Mouse (Mus musculus) large intestine, adult 2 months (tissue): Measurements from ENCODE around the gene Zrsr1. TPM values are rescaled to one million over a fixed set of nuclear protein-coding genes. Genes with fewer than 3 reads are reported as not detected.

Experiments
- DNase-seq: peaks from one replicate; pipeline ENCODE4 v3.0.0-alpha.2; 2012; ENCODE audit warnings: low read depth, low spot score
- WGBS: fragments of 180-500 bp; shearing (Covaris S2); methylation state at CpG from one replicate; pipeline ENCODE4 v1.1.7; 2018; 5-methylcytosine and 5-hydroxymethylcytosine counted together
- polyA plus RNA-seq: library from polyadenylated mRNA; depleted of rRNA; stranded (reverse); fragments of >200 nt; gene quantifications from 2 replicates; pipeline ENCODE4 v1.2.3, GENCODE M21; 2012; rRNA removed

Gene Zrsr1
- polyA plus RNA-seq, 1 experiment, result 1.4 TPM

- WGBS, result under 1% methylated on average over 22 of the region's 22 CpGs
These were observed 35.8 kb downstream of the Zrsr1 start, which contains the start of gene Fam161a for GRCm38 (mm10) chr11:23007481-23008180. Fam161a (plus strand) TSS chr11:23007531.

GRCm38 (mm10) chr11:23008181-23008823, 36.5 kb downstream of the Zrsr1 start:
- under 1% methylated on average over 40 of the region's 40 CpGs for WGBS
- DNase-seq, result peak; percentile 53

More at GRCm38 (mm10) chr11:23007481-23008180, 35.8 kb downstream of the Zrsr1 start, which contains the start of gene Fam161a:
- DNase-seq, result peak; percentile 90

GRCm38 (mm10) chr11:23008824-23009200, 37.0 kb downstream of the Zrsr1 start:
- 33% methylated on average over 4 of the region's 4 CpGs for WGBS
- DNase-seq, result no peak

- no peak for DNase-seq
- WGBS, result 72% methylated on average over 1 of the region's 1 CpGs
These were observed 41.3 kb downstream of the Zrsr1 start for GRCm38 (mm10) chr11:23013096-23013495.

GRCm38 (mm10) chr11:23013580-23014294, 41.9 kb downstream of the Zrsr1 start:
- 94% methylated on average over 4 of the region's 4 CpGs for WGBS
- no peak for DNase-seq

GRCm38 (mm10) chr11:23014996-23015395, 43.2 kb downstream of the Zrsr1 start:
- DNase-seq, result no peak
- 80% methylated on average over 6 of the region's 6 CpGs for WGBS

- 90% methylated on average over 4 of the region's 4 CpGs for WGBS
- DNase-seq, result no peak
These were observed 46.1 kb downstream of the Zrsr1 start for GRCm38 (mm10) chr11:23017943-23018342.

GRCm38 (mm10) chr11:23020116-23020770, 48.4 kb downstream of the Zrsr1 start:
- no peak for DNase-seq
- WGBS, result 75% methylated on average over 24 of the region's 24 CpGs

- 95% methylated on average over 14 of the region's 14 CpGs for WGBS
- no peak for DNase-seq
These were observed 49.0 kb downstream of the Zrsr1 start for GRCm38 (mm10) chr11:23020841-23021240.

- WGBS, result 78% methylated on average over 2 of the region's 2 CpGs
These were observed 51.4 kb downstream of the Zrsr1 start for GRCm38 (mm10) chr11:23023155-23023554.

GRCm38 (mm10) chr11:23024169-23024568, 52.4 kb downstream of the Zrsr1 start:
- WGBS, result 86% methylated on average over 3 of the region's 3 CpGs
- DNase-seq, result no peak

More at GRCm38 (mm10) chr11:23023155-23023554, 51.4 kb downstream of the Zrsr1 start:
- DNase-seq, result no peak

Other genes with a start within 250 kb of the Zrsr1 start
- gene B3gnt2, start 111.0 kb upstream of the Zrsr1 start, polyA plus RNA-seq, result 8.8 and 10.4 TPM in 2 replicates
- gene Gm28048, start 10.1 kb downstream of the Zrsr1 start, polyA plus RNA-seq, result 1.3 and 2.3 TPM in 2 replicates
- gene Commd1, start 10.4 kb downstream of the Zrsr1 start, polyA plus RNA-seq, result 18.6 and 18.9 TPM in 2 replicates
- gene Cct4, start 18.5 kb downstream of the Zrsr1 start, polyA plus RNA-seq, result 111 and 154 TPM in 2 replicates
- gene Fam161a, start 35.5 kb downstream of the Zrsr1 start, polyA plus RNA-seq, result 0.27 and 0.30 TPM in 2 replicates